Mouse (Mus musculus): ENCODE measurements at regions not wholly inside any gene's neighbourhood (a gene's known extent, or its start where the extent isn't known, plus 50 kb on each side); places are given as distances from the start of the nearest gene placed in this dataset.

DNA sequence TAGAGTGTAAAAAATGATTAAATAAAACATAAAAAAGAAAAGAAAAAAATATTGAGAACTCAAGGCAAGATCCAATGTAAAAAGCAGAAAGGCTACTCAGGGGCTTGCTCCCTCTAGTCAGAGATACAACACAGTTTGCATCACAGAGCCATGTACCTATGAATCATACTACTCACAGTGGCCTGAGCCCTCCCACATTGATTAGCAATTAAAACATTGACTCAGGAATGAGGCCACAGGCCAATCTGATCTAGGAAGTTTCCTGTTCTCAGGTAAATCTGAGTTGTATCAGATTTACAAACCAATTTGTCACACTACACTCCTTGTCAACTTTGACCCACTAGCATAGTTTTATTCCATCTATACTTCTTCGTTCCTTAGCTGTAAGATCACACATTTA, 414.2 kb downstream of the Flrt2 start:
- H3K36me3 ChIP-seq (replicated peaks; ENCODE audit: low read length): no peaks in the 10 kb centered on the region
- H3K9me3 ChIP-seq: no peaks in the 10 kb centered on the region
- no peaks in the 10 kb centered on the region for H3K4me1 ChIP-seq
- TF ChIP-seq GATA1 (IDR thresholded peaks at IDR 0.05; ENCODE audit: borderline replicate concordance, low read length) (no peak), FLI1 (IDR thresholded peaks at IDR 0.05; ENCODE audit: low read length) (no peak)
- H3K4me3 ChIP-seq (replicated peaks): no peak overlapping the region
- H3K27me3 ChIP-seq (replicated peaks): no peaks in the 10 kb centered on the region

DNA sequence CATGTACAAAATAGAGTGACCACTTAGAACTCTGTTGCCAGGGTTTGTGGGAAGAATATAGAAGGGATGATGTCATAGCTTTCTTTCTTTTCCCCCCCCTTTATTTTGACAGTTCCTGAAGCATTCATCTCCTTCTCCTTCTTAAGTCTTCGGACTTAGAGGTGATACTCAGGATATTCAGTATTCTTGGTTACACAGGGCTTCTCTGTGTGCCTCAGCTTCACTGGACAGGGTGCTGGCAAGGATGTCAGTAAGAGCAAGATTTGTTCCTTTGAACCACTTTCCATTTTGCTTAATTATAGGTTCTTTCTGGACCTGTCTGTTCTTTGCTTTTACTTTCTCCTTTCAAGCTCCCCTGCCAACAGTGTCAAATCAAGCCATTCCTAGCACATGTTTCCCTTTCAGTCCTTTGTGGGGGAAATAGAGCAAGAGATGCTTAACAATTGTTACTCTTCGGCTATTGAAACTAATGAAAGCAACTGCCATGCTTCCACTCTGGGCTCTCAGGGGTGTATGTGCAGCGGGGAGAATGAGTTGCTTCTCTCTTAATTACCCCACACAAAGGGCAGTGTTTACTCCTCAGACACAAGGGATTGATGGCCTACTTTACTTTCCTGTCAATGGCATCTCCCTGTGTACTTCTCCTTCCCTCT, 422.8 kb downstream of the Flrt2 start:
- no peaks in the 10 kb centered on the region for H3K4me1 ChIP-seq
- no peak for TF ChIP-seq GATA1 (IDR thresholded peaks at IDR 0.05; ENCODE audit: borderline replicate concordance, low read length)
- H3K9me3 ChIP-seq: no peaks in the 10 kb centered on the region
- no peaks in the 10 kb centered on the region for H3K36me3 ChIP-seq (replicated peaks; ENCODE audit: low read length)
- H3K4me3 ChIP-seq (replicated peaks): no peak overlapping the region
- H3K27me3 ChIP-seq (replicated peaks): no peaks in the 10 kb centered on the region

DNA sequence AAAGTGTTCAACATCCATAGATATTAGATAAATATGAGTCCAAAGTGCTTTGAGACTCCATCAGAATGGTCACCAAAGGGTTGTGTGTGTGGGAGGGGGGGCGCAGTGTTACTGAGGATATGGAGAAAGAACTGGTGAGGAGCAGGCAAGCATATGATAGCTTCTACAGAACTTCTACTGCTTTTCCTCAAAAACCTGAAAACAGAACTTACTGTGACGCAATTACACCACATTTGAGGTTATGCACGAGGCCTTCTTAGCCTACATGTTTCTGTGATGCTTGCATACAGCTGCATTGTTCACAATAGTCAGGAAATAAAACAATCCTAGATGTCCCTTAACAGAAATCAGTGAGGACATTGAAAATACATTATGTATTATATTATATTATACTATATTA, 425.5 kb downstream of the Flrt2 start:
- Histone ChIP-seq H3K4me3 (replicated peaks) (no peak overlapping the region), H3K9me3 (no peaks in the 10 kb centered on the region), H3K27me3 (replicated peaks) (no peaks in the 10 kb centered on the region), H3K36me3 (replicated peaks; ENCODE audit: low read length) (no peaks in the 10 kb centered on the region), H3K4me1 (no peaks in the 10 kb centered on the region; the same call in 1 of the 2 replicates)
- TF ChIP-seq FLI1 (IDR thresholded peaks at IDR 0.05; ENCODE audit: low read length) (no peak), GATA1 (IDR thresholded peaks at IDR 0.05; ENCODE audit: borderline replicate concordance, low read length) (no peak)

DNA sequence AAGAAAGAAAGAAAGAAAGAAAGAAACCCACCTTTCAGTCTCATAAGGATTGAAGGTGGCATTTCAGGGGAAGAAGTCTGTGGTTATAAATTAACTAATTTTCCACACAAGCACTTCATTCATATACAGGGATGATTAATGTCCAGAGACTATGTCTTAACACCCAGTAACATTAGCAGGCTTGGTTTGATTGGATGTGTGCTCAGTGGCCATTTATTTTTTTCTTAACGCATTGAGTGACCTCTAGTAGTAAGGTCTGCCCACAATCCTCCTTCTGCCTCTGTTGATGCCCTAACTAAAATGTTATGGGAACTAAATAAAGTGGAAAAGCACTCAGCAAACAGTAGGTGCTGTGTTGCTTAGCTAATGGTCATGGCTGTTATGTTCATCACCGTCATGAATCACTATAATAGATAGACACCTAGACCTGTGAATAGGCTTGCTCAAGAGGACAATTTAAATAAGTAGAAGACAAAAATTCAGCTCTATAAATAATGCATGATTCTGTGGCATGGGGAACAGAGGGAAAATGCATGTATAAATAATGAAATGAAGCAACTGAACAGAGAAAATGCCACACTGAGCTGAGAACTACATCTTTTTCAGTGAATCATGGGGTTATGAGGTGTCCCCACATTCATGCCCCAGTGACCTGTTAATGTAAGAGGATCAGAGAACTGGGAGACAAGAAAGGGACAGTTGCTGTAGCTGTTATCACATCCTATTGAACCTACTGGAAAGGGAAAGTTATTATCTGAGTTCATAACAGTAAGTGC, 432.3 kb downstream of the Flrt2 start:
- Histone ChIP-seq H3K4me3 (replicated peaks) (no peak overlapping the region), H3K9me3 (no peaks in the 10 kb centered on the region), H3K4me1 (no peaks in the 10 kb centered on the region; the same call in 1 of the 2 replicates), H3K27me3 (replicated peaks) (no peaks in the 10 kb centered on the region), H3K36me3 (replicated peaks; ENCODE audit: low read length) (no peaks in the 10 kb centered on the region)
- TF ChIP-seq FLI1 (IDR thresholded peaks at IDR 0.05; ENCODE audit: low read length): no peak
- TF ChIP-seq GATA1 (IDR thresholded peaks at IDR 0.05; ENCODE audit: borderline replicate concordance, low read length): no peak

DNA sequence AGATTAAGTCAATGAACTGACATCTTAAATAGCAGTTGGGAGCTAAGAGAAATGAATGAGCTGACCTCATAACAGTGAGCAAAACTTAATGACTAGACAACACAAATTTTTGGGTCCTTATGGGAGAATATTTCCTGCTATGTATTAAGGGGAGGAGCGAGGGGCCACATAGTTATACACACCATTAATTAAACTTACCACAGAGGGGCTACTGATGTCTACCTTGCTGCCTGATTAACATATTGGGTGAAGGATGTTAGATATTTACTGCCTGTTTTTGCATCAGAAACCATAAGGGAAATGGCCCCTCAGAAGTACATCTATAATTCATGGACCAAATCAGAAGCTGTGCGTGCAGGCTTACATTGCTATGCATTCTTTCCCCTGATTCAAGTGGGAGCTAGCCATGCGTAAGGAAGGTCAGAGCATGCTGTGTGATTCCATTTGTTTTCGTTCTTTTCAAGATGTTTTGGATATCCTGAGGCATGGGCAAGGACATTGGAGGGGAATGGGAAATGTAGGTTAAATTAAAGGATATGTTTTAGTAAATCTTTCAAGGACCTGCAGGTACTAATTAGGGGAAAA, 437.9 kb downstream of the Flrt2 start:
- no peak for TF ChIP-seq FLI1 (IDR thresholded peaks at IDR 0.05; ENCODE audit: low read length)
- TF ChIP-seq GATA1 (IDR thresholded peaks at IDR 0.05; ENCODE audit: borderline replicate concordance, low read length): no peak
- Histone ChIP-seq H3K4me3 (replicated peaks) (no peak overlapping the region), H3K36me3 (replicated peaks; ENCODE audit: low read length) (no peaks in the 10 kb centered on the region), H3K4me1 (peaks cover 4% of the 10 kb centered on the region; the same call in 1 of the 2 replicates), H3K27me3 (replicated peaks) (no peaks in the 10 kb centered on the region), H3K9me3 (no peaks in the 10 kb centered on the region)

DNA sequence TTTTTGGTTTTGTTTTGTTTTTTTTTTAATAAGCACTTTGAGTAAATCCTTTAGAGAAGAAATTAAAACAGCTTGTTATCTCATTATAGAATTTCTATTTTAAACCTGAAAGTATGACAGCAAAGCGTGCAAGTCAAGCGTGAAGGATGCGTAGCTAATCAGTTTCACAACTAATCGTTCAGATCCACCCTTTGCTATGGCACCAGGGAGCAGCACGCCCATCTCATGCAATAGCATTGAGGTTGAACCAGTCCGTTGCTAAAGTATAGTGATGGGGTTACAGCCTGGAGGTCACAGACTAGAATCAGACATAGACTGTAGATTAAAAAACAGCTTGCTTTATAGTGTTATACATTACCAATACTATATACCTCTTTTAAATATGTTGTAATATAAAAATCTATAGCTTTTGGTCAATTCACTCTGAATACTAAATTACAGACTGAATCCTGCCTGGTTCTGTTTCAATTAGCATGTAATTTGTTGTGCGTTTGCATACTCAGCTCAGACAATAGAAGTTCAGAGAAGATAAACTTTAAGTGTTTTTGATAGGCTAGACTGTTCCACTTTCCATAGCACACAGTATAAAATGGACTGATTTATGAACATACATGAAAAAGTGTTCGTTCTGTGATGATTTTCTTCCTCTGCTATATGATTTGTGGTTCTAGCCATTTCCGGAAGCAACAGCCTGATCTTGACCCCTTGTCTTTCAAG, 438.9 kb downstream of the Flrt2 start:
- Histone ChIP-seq H3K9me3 (no peaks in the 10 kb centered on the region), H3K4me3 (replicated peaks) (no peak overlapping the region), H3K36me3 (replicated peaks; ENCODE audit: low read length) (no peaks in the 10 kb centered on the region), H3K27me3 (replicated peaks) (no peaks in the 10 kb centered on the region), H3K4me1 (peaks cover 4% of the 10 kb centered on the region; the same call in 1 of the 2 replicates)
- TF ChIP-seq GATA1 (IDR thresholded peaks at IDR 0.05; ENCODE audit: borderline replicate concordance, low read length) (no peak), FLI1 (IDR thresholded peaks at IDR 0.05; ENCODE audit: low read length) (no peak)

DNA sequence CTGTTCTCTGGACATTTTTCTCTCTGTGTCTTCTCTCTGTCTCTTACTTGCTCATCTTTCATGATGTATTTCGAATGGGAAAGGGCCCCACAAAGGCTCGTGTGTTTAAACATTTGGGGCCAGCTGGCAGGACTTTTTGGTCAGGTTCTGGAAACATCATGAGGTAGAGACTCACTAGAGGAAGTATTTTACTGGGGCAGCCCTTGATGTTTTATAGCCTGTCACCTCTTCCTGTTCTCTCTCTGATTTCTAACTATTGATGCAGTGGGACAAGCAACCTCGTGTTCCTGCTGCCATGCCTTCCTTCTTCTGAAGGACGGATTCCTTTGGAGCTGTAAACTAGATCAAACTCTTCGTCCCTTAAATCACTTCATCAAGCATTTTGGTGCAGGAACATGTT, 442.1 kb downstream of the Flrt2 start:
- H3K36me3 ChIP-seq (replicated peaks; ENCODE audit: low read length): no peaks in the 10 kb centered on the region
- H3K9me3 ChIP-seq: no peaks in the 10 kb centered on the region
- TF ChIP-seq FLI1 (IDR thresholded peaks at IDR 0.05; ENCODE audit: low read length) (no peak), GATA1 (IDR thresholded peaks at IDR 0.05; ENCODE audit: borderline replicate concordance, low read length) (no peak)
- peaks cover 7% of the 10 kb centered on the region; the same call in 1 of the 2 replicates for H3K4me1 ChIP-seq
- no peak overlapping the region for H3K4me3 ChIP-seq (replicated peaks)
- H3K27me3 ChIP-seq (replicated peaks): no peaks in the 10 kb centered on the region

DNA sequence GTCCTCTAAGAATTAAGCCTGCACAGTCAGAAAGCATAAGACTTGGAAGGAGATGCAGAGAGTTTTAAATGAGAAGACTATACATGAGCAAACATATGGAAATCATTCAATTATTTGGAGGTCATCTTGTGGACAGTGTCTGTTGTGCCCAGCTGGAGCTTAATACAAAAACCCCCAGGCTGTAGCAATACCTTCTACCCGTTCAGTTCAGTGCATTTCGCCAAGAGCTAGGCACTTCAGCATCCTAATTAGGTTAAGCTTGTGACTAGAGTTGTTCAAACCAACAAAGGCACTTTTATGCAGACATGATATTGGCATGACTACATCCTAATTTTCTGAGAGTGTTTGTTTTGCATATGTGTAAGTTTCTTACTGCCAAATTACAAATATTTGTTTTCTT, 449.7 kb downstream of the Flrt2 start:
- Histone ChIP-seq H3K9me3 (no peaks in the 10 kb centered on the region), H3K4me3 (replicated peaks) (no peak overlapping the region), H3K27me3 (replicated peaks) (no peaks in the 10 kb centered on the region), H3K4me1 (peaks cover 2% of the 10 kb centered on the region; the same call in 1 of the 2 replicates), H3K36me3 (replicated peaks; ENCODE audit: low read length) (no peaks in the 10 kb centered on the region)
- TF ChIP-seq FLI1 (IDR thresholded peaks at IDR 0.05; ENCODE audit: low read length): no peak

DNA sequence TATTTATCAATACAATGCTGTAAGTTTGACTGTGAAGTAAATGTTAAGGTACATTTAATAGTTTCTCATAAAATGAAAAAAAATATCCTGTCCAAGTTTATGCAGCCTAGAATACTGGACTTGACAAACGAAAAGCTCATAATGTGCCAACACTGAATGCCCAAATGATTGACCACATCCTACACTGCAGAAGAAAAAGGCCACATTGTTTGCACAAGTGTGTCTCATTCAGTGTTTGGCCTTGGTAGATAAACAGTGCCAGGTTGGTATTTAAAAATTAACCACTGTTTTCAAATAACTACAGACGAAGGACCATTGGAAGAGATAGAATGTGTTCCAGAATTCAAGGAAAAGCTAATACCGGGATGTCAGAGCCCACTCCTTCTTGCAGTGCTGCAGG, 462.1 kb downstream of the Flrt2 start:
- no peak for TF ChIP-seq FLI1 (IDR thresholded peaks at IDR 0.05; ENCODE audit: low read length)
- no peak for TF ChIP-seq GATA1 (IDR thresholded peaks at IDR 0.05; ENCODE audit: borderline replicate concordance, low read length)
- H3K27me3 ChIP-seq (replicated peaks): no peaks in the 10 kb centered on the region
- peaks cover 34% of the 10 kb centered on the region for H3K4me1 ChIP-seq
- H3K4me3 ChIP-seq (replicated peaks): no peak overlapping the region
- no peaks in the 10 kb centered on the region for H3K9me3 ChIP-seq
- no peaks in the 10 kb centered on the region for H3K36me3 ChIP-seq (replicated peaks; ENCODE audit: low read length)

All from megakaryocyte, embryonic 14.5 days (primary cell).